Mouse (Mus musculus) left cerebral cortex, postnatal 10 days (tissue): Measurements from ENCODE around the gene Olfr1145. TPM values are rescaled to one million over a fixed set of nuclear protein-coding genes. Genes with fewer than 3 reads are reported as not detected.

Source experiments
- DNase-seq, 2 experiments: peaks; one replicate each; pipeline ENCODE4 v3.0.0; 2021 to 2022; ENCODE audit warnings: low spot score in 2 of 2, mixed read lengths in 1 of 2; ENCODE audit errors: extremely low spot score in 1 of 2
- intact Hi-C: fragments of 180-260 bp; cut with DNase I; formaldehyde crosslinking; loops from one replicate; pipeline ENCODE4 v1.15.1; 2025
- total RNA-seq, 2 experiments: library from RNA; stranded (reverse); gene quantifications; 2 replicates each; pipeline ENCODE4 v1.2.3; 2021

Gene Olfr1145
- total RNA-seq, result not detected

DNA sequence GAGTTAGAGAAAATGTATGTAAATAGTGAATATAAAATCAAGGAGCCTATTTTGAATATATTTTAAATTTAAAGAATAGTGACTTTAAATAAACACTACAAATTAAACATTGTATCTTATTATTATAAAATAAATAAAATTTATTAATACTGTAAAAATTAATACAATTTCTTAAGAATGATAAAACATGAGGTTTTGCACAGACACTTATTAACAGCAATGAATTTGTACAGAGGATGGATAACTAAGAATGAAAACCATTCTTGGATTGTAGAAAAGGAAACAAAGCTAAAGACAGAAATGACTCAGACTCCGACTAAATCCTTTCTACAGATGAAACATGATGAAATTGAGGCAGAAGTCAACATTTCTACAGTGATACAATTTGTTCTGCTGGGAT, at the start of gene Olfr1145:
TSS of gene Olfr1145 (plus strand) at position 301 of the 400 bp plus-strand sequence.
- DNase-seq, result no peak
- intact Hi-C loops, result no loop called here

DNA sequence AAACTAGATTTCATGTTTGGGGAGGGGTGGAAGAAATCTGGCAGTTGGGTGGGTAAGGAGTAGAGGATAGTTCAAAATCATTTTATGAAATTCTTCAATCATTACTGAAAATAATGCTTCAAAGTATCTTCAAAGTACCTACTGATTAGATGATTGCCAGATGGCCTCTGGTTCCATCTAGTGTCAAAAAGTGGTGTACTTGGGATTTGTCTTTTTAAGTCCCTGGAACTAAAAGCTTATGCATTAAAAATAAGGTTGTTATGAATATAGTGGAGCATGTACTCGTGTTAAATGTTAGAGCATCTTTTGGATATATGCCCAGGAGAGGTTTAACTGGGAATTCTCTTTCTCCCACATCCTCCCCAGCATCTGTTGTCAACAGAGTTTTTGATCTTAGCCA, 33.5 kb upstream of the Olfr1145 start:
- DNase-seq, result no peak
- intact Hi-C loops, result no loop called here

DNA sequence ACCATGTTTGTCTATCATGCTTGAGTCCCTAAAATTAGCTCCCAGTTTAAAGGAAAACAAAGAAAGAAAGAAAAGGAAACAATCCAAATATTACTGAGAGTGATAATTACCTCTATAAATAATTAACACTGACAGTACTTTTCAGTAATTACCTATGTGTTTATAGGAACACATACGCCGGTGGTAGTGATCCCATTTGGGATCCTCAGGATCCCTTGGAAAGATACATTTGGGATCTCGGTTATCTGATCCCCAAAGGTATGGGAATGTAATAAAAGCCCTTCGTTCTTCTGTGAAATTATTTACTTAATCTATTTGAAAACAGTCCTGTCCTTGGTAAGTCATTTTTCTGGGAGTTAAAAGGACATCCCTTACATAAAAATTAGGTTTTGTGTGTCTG, 30.4 kb upstream of the Olfr1145 start, which contains the start of gene Olfr152:
TSS of gene Olfr152 (plus strand) at position 301 of the 400 bp plus-strand sequence.
- no peak for DNase-seq
- intact Hi-C loops, result no loop called here

DNA sequence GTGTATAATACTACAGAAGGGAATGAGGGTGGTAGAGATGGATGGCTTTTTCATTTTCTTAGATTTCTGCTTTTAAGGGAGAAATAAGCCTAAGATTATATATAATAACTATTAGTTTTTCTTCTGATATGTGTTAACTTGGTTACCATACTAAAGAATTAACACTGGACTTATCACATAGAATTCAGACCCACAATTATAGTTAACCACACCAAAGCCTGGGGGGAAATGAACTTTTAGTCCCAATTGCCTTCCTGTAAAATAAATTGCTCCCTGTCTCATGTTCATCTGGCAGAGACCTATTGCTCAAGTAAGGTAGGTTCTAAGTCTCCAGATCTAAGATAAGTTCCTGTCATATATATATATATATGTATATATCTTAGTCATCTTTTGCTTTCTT, 9.3 kb upstream of the Olfr1145 start, which contains the start of gene Olfr1143:
TSS of gene Olfr1143 (plus strand) at position 301 of the 400 bp plus-strand sequence.
- no peak for DNase-seq
- intact Hi-C loops, result no loop called here

DNA sequence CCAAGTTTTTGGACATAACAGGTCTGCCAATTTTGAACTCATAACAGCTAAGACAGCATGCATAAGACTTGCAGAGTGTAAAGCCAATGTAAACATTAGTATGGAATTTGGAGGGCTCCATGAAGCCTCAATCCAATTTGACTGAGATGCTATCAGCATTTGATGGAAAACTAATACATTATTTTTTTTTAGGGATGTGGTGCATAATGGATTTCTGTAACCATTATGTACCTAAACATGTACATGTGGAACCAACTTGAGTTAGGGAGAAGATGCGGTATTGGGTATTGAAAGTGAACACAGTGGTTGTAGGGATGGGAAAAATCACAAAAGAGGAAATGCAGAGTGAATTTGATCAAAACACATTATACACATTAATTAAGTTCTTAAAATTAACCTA, 20.6 kb downstream of the Olfr1145 start, which contains the start of gene Olfr1148:
TSS of gene Olfr1148 (plus strand) at position 301 of the 400 bp plus-strand sequence.
- DNase-seq, result no peak
- intact Hi-C loops, result no loop called here

DNA sequence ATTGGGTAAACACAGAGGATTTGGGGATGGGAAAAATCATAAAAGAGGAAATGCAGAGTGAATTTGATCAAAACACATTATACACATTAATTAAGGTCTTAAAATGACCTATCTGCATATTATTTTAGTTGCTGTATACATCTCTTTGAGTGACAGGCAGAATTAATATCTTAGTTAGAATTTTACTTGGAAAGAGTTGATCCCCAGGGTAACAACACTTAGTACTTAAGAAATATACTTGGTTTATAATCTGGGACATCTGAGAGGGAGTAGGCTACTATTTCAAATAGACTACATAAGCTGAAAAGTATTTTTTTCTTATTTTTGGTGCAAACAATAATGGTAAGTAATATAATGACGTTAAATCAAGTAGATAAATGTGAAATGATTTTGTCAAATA, 34.1 kb downstream of the Olfr1145 start, which contains the start of gene Olfr1150-ps1:
TSS of gene Olfr1150-ps1 (plus strand) at position 301 of the 400 bp plus-strand sequence.
- intact Hi-C loops, result no loop called here
- no peak for DNase-seq

DNA sequence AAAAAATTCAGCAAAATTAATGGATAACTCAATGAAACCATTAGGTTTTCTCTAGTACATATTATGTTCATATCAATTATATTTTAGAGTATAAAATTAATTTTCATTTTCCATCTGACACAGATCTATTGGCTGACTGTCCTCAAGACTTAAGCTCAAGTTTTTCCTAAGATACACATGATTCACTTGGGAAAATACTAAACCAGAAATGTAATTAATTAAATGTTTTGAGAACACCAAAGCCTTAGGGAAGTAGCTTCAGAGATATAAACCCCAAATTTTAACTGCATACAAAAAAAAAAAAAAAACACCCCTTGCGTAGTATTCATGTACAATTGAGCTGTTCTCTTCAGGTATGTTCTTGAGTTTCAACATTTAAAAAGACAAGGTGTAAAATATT, 45.9 kb downstream of the Olfr1145 start, which contains the start of gene Olfr1151:
TSS of gene Olfr1151 (plus strand) at position 301 of the 400 bp plus-strand sequence.
- intact Hi-C loops, result no loop called here
- DNase-seq, result no peak

Other genes starting within 250 kb of the Olfr1145 start
- gene Olfr1129, start 235.9 kb upstream of the Olfr1145 start, total RNA-seq, result not detected
- gene Olfr1130, start 203.6 kb upstream of the Olfr1145 start, total RNA-seq, result not detected
- gene Olfr1131, start 182.7 kb upstream of the Olfr1145 start, total RNA-seq, result not detected
- not detected for gene Olfr1132, start 172.3 kb upstream of the Olfr1145 start, total RNA-seq
- gene Olfr1133, start 162.4 kb upstream of the Olfr1145 start, total RNA-seq, result not detected
- not detected for gene Olfr1134, start 151.4 kb upstream of the Olfr1145 start, total RNA-seq
- gene Olfr1135, start 136.2 kb upstream of the Olfr1145 start, total RNA-seq, result not detected
- gene Olfr1136, start 115.9 kb upstream of the Olfr1145 start, total RNA-seq, result not detected
- not detected for gene Olfr1137, start 96.6 kb upstream of the Olfr1145 start, total RNA-seq
- not detected for gene Olfr1138, start 69.8 kb upstream of the Olfr1145 start, total RNA-seq
- gene Olfr1140, start 66.1 kb upstream of the Olfr1145 start, total RNA-seq, result not detected
- not detected for gene Olfr1141, start 55.8 kb upstream of the Olfr1145 start, total RNA-seq
- gene Olfr152, start 30.3 kb upstream of the Olfr1145 start, total RNA-seq, result not detected
- gene Olfr1143, start 9.2 kb upstream of the Olfr1145 start, total RNA-seq, result not detected
- gene Olfr1148, start 20.7 kb downstream of the Olfr1145 start, total RNA-seq, result not detected
- gene Olfr1150-ps1, start 34.2 kb downstream of the Olfr1145 start, total RNA-seq, result not detected
- gene Olfr1151, start 46.0 kb downstream of the Olfr1145 start, total RNA-seq, result not detected
- not detected for gene Olfr1152, start 56.7 kb downstream of the Olfr1145 start, total RNA-seq
- not detected for gene Olfr1153, start 85.1 kb downstream of the Olfr1145 start, total RNA-seq
- not detected for gene Olfr1154, start 95.3 kb downstream of the Olfr1145 start, total RNA-seq
- not detected for gene Olfr1155, start 135.3 kb downstream of the Olfr1145 start, total RNA-seq
- gene Olfr1156, start 143.3 kb downstream of the Olfr1145 start, total RNA-seq, result not detected
- not detected for gene Olfr1157, start 158.5 kb downstream of the Olfr1145 start, total RNA-seq
- gene Olfr74, start 164.8 kb downstream of the Olfr1145 start, total RNA-seq, result not detected
- gene Olfr1158, start 180.3 kb downstream of the Olfr1145 start, total RNA-seq, result not detected
- not detected for gene Olfr1160, start 198.4 kb downstream of the Olfr1145 start, total RNA-seq
- gene Olfr1161, start 213.0 kb downstream of the Olfr1145 start, total RNA-seq, result not detected
- not detected for gene Olfr73, start 227.9 kb downstream of the Olfr1145 start, total RNA-seq
- not detected for gene Olfr1162, start 241.3 kb downstream of the Olfr1145 start, total RNA-seq